8 mouse cellular contexts compared by ENCODE assay signal in the genomic region with DNA sequence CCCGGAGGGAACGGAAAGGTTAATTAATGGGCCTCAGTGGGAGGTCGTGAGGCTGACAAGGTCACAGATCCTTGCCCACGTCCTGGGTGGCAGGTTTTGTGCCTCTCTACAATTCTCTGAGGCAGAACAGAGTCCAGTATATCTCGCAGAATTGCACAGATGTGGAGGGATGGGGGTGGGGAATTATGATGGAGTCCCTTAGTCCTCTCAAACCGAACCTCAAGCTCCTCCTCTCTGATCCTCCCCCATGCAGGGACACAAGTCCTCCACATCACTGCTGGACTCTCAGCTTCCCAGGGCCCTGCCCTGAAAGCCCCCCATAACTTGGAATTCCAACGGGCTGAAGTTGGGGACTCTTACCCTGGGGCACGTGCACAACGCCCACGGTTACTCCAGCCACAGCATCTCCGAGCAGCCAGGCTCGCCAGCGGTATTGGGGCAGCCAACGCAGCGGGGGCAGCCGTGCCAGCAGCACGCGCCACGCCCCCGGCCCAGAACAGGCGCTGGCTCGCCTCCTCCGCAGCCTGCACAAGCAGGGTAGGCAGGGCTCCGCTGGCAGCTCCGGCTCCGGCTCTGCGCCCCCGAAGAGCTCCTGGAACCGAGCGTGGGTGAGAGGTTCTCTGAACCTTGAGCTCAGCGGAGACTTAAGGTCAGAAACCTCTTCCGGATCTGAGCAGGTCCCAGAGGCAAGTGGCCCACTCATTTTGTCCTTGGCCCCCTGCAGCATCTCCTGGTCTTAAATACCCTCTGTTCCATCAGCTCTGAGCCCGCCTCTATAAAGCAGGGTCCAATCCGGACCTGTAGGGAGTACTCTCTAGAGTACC. TPM values are rescaled to one million over a fixed set of nuclear protein-coding genes. Genes with fewer than 3 reads are reported as not detected.
A peak's percentile ranks its signal among the peaks of the same experiment; 100 is the strongest.
DNase-seq lines count a peak whose midpoint lies in the region; ATAC-seq and TF ChIP-seq lines count a peak whose summit lies in the region.

A gene (minus strand): TSS at position 775 of the 824 bp plus-strand sequence.

- peak; percentile 43; the same call in 1 of the 2 replicates for ATAC-seq in forebrain, embryonic 14.5 days
- peak; percentile 37 for ATAC-seq in hindbrain, embryonic 16.5 days
- no peak for ATAC-seq in midbrain, embryonic 11.5 days (ENCODE audit: low FRiP score)

- peaks cover 4% of the 10 kb centered on the region; the same call in 1 of the 2 replicates for H3K4me1 ChIP-seq in kidney, adult 2 months (ENCODE audit: control insufficient read depth, insufficient read depth, low read length)
- H3K4me1 ChIP-seq in ES-E14 (ENCODE audit: control insufficient read depth in 2 of 2, insufficient read depth in 2 of 2, low read length in 2 of 2, poor library complexity in 1 of 2): peaks cover 5 to 36% of the 10 kb centered on the region in 2 experiments
- H3K4me1 ChIP-seq in forebrain, embryonic 14.5 days (ENCODE audit: control insufficient read depth, insufficient read depth, low read length): peaks cover 9% of the 10 kb centered on the region
- H3K4me1 ChIP-seq in hindbrain, embryonic 16.5 days (ENCODE audit: control insufficient read depth, insufficient read depth, low read depth, low read length): peaks cover 21% of the 10 kb centered on the region
- peaks cover 12% of the 10 kb centered on the region for H3K4me1 ChIP-seq in midbrain, embryonic 11.5 days (ENCODE audit: control insufficient read depth, insufficient read depth, low read length)

- WGBS in kidney, adult 2 months: 8% methylated on average over 34 of the region's 34 CpGs
- 1% methylated on average over 34 of the region's 34 CpGs for WGBS in forebrain, embryonic 14.5 days
- 1% methylated on average over 34 of the region's 34 CpGs for WGBS in hindbrain, embryonic 16.5 days
- WGBS in midbrain, embryonic 11.5 days: 1% methylated on average over 34 of the region's 34 CpGs

- no peak for TF ChIP-seq CTCF in kidney, adult 2 months (conservative IDR thresholded peaks at IDR 0.05; ENCODE audit: insufficient read depth, insufficient read length, low read depth, low read length)

- H3K36me3 ChIP-seq in kidney, adult 2 months (ENCODE audit: control insufficient read depth, insufficient read depth, low read length): no peaks in the 10 kb centered on the region
- peaks cover 5% of the 10 kb centered on the region; the same call in 1 of the 2 replicates for H3K36me3 ChIP-seq in ES-E14 (ENCODE audit: control insufficient read depth, insufficient read depth, low read length, poor library complexity, severe bottlenecking)
- H3K36me3 ChIP-seq in forebrain, embryonic 14.5 days (ENCODE audit: control insufficient read depth, insufficient read depth, low read length): no peaks in the 10 kb centered on the region
- no peaks in the 10 kb centered on the region for H3K36me3 ChIP-seq in hindbrain, embryonic 16.5 days (ENCODE audit: control insufficient read depth, insufficient read depth, low read length)
- H3K36me3 ChIP-seq in midbrain, embryonic 11.5 days (ENCODE audit: control insufficient read depth, insufficient read depth, low read length): no peaks in the 10 kb centered on the region

- no peak for TF ChIP-seq POLR2A in kidney, adult 2 months (IDR thresholded peaks at IDR 0.05; ENCODE audit: low read depth, low read length)

- H3K9me3 ChIP-seq in ES-E14 (ENCODE audit: control insufficient read depth, insufficient read depth, low read depth, low read length): no peaks in the 10 kb centered on the region
- no peaks in the 10 kb centered on the region for H3K9me3 ChIP-seq in forebrain, embryonic 14.5 days (replicated peaks; ENCODE audit: control insufficient read depth, low read length)
- no peaks in the 10 kb centered on the region for H3K9me3 ChIP-seq in hindbrain, embryonic 16.5 days (ENCODE audit: control insufficient read depth, low read length)
- no peaks in the 10 kb centered on the region for H3K9me3 ChIP-seq in midbrain, embryonic 11.5 days (ENCODE audit: control insufficient read depth, low read length)

- no peaks in the 10 kb centered on the region for H3K27me3 ChIP-seq in kidney, adult 2 months (replicated peaks; ENCODE audit: control insufficient read depth, insufficient read depth, low read length)
- peaks cover 50% of the 10 kb centered on the region for H3K27me3 ChIP-seq in forebrain, embryonic 14.5 days (replicated peaks; ENCODE audit: control insufficient read depth, insufficient read depth, low read length)
- H3K27me3 ChIP-seq in hindbrain, embryonic 16.5 days (replicated peaks; ENCODE audit: control insufficient read depth, insufficient read depth, low read length): peaks cover 35% of the 10 kb centered on the region
- peaks cover 49% of the 10 kb centered on the region for H3K27me3 ChIP-seq in midbrain, embryonic 11.5 days (ENCODE audit: control insufficient read depth, insufficient read depth, low read length)

- peak; percentile 40 for DNase-seq in kidney, postnatal 10 days
- DNase-seq in kidney, adult 2 months: no peak
- no peak for DNase-seq in ES-E14 (ENCODE audit: low read depth, low spot score)
- peak; percentile 53 for DNase-seq in forebrain, embryonic 14.5 days (ENCODE audit: low spot score)
- DNase-seq in midbrain, embryonic 11.5 days (ENCODE audit: low spot score, missing footprints): peak; percentile 91
- no peak for DNase-seq in spleen, postnatal 4 days (ENCODE audit: low spot score in 2 of 2)
- DNase-seq in adipocyte (ENCODE audit: low spot score): no peak

- H3K27ac ChIP-seq in kidney, adult 2 months (ENCODE audit: insufficient read depth, low read depth, low read length): no peak within 1 kb of the TSS
- no peak within 1 kb of the TSS for H3K27ac ChIP-seq in ES-E14 (ENCODE audit: insufficient read depth, low read depth, low read length, poor library complexity, severe bottlenecking)
- H3K27ac ChIP-seq in forebrain, embryonic 14.5 days (ENCODE audit: low read depth, low read length): no peak within 1 kb of the TSS
- H3K27ac ChIP-seq in hindbrain, embryonic 16.5 days (ENCODE audit: low read depth, low read length): no peak within 1 kb of the TSS
- no peak within 1 kb of the TSS for H3K27ac ChIP-seq in midbrain, embryonic 11.5 days (ENCODE audit: low read depth, low read length)

- peak within 1 kb of the TSS; percentile 39 for H3K4me2 ChIP-seq in forebrain, embryonic 14.5 days (ENCODE audit: low read length)
- H3K4me2 ChIP-seq in hindbrain, embryonic 16.5 days (ENCODE audit: low read length): peak within 1 kb of the TSS; percentile 50
- peak within 1 kb of the TSS; percentile 28; the same call in 1 of the 2 replicates for H3K4me2 ChIP-seq in midbrain, embryonic 11.5 days

- in situ Hi-C loops in ES-E14 (cut with MboI; ENCODE audit: low sequenced_read_pairs in 2 of 2, unreplicated experiment in 2 of 2): no loop called here

- peak within 1 kb of the TSS; percentile 23 for H3K9ac ChIP-seq in ES-E14 (ENCODE audit: insufficient read depth, low read depth, low read length, poor library complexity, severe bottlenecking)
- no peak within 1 kb of the TSS for H3K9ac ChIP-seq in forebrain, embryonic 14.5 days (ENCODE audit: low read length)
- peak within 1 kb of the TSS; percentile 39 for H3K9ac ChIP-seq in hindbrain, embryonic 16.5 days (ENCODE audit: low read depth, low read length)
- no peak within 1 kb of the TSS for H3K9ac ChIP-seq in midbrain, embryonic 11.5 days (ENCODE audit: low read length)

- no peak within 1 kb of the TSS for H3K4me3 ChIP-seq in kidney, adult 2 months (ENCODE audit: insufficient read depth, low read depth, low read length)
- H3K4me3 ChIP-seq in ES-E14 (ENCODE audit: insufficient read depth in 1 of 2, low read depth in 1 of 2, low read length in 2 of 2, poor library complexity in 1 of 2, severe bottlenecking in 1 of 2): peak within 1 kb of the TSS; percentile 34 to 46
- H3K4me3 ChIP-seq in forebrain, embryonic 14.5 days (ENCODE audit: low read depth, low read length): no peak within 1 kb of the TSS
- H3K4me3 ChIP-seq in hindbrain, embryonic 16.5 days (ENCODE audit: low read length): peak within 1 kb of the TSS; percentile 23
- H3K4me3 ChIP-seq in midbrain, embryonic 11.5 days (ENCODE audit: low read depth, low read length): no peak within 1 kb of the TSS

TF ChIP-seq in ES-E14, 5 proteins besides CTCF, POLR2A, EP300 and RAD21:
- TF ChIP-seq ZC3H11A (IDR thresholded peaks at IDR 0.05; ENCODE audit: borderline replicate concordance, low read depth, low read length) (no peak), ZNF384 (IDR thresholded peaks at IDR 0.05; ENCODE audit: low read depth, low read length) (no peak), HCFC1 (IDR thresholded peaks at IDR 0.05; ENCODE audit: borderline replicate concordance, insufficient read depth, low read length) (no peak), MAFK (IDR thresholded peaks at IDR 0.05; ENCODE audit: insufficient read depth, low read depth, low read length) (no peak), CHD2 (IDR thresholded peaks at IDR 0.05; ENCODE audit: low read depth, low read length) (no peak)

RNA-seq across cellular contexts. Expression of the gene that starts here (rescaled TPM):
- 6.6 and 8.1 TPM in 2 replicates for polyA plus RNA-seq in kidney, adult 2 months (2012; rRNA removed)
- total RNA-seq in ES-E14 (2012; rRNA removed): 7.4 and 12.2 TPM in 2 replicates
- 0.69 and 0.95 TPM in 2 replicates for polyA plus RNA-seq in forebrain, embryonic 14.5 days (2014; fragmentation: Nextera tagmentation; extraction: Ambion mirVana)
- polyA plus RNA-seq in hindbrain, embryonic 16.5 days (2015; fragmentation: Nextera tagmentation; extraction: Ambion mirVana): 1.4 and 1.5 TPM in 2 replicates
- polyA plus RNA-seq in midbrain, embryonic 11.5 days (2014; fragmentation: Nextera tagmentation; extraction: Ambion mirVana): 0.51 and 0.58 TPM in 2 replicates

Comparison
In these comparisons a context has a peak if more than half of its experiments do, and no peak if none do; other contexts are left out.
1. Peak in DNase-seq, ATAC-seq and H3K4me2 ChIP-seq in forebrain, embryonic 14.5 days; RNA of the gene not detected or under 1 TPM.
2. Peak in DNase-seq and H3K4me2 ChIP-seq in midbrain, embryonic 11.5 days; RNA of the gene not detected or under 1 TPM.
3. H3K4me3 ChIP-seq: peak in ES-E14 (2 of 2) and hindbrain, embryonic 16.5 days (single experiment); none in kidney, adult 2 months (single experiment), forebrain, embryonic 14.5 days (single experiment) and midbrain, embryonic 11.5 days (single experiment).
4. H3K9ac ChIP-seq: peak in ES-E14 (single experiment) and hindbrain, embryonic 16.5 days (single experiment); none in forebrain, embryonic 14.5 days (single experiment) and midbrain, embryonic 11.5 days (single experiment).
5. Peak in every context shown above with its lines, with median percentiles within 50 percentile points of each other: H3K4me2 ChIP-seq.